Mouse (Mus musculus) lung, embryonic 16.5 days (tissue): Measurements from ENCODE around the gene Cpsf4. TPM values are rescaled to one million over a fixed set of nuclear protein-coding genes. Genes with fewer than 3 reads are reported as not detected.

Experiments
- ATAC-seq: fragments of 200-750 bp; cut with Nextera tagmentation; 2 replicates; pipeline ENCODE4 v1.8.0; 2017; ENCODE audit warnings: low read depth, mild to moderate bottlenecking, moderate library complexity
- H3K27ac ChIP-seq: fragments of 300-500 bp; sonication (generic); 2 replicates; pipeline ENCODE4 v1.5.1; 2014; ENCODE audit warnings: mild to moderate bottlenecking, control low read depth, low read length
- H3K27me3 ChIP-seq: fragments of 300-500 bp; sonication (generic); 2 replicates; pipeline ENCODE4 v1.6.1; 2014; ENCODE audit warnings: low read depth, low read length, mixed read lengths; ENCODE audit not compliant: control insufficient read depth, insufficient read depth
- H3K36me3 ChIP-seq: fragments of 300-500 bp; sonication (generic); 2 replicates; pipeline ENCODE4 v1.6.1; 2014; ENCODE audit warnings: low read length; ENCODE audit not compliant: control insufficient read depth, insufficient read depth
- H3K4me1 ChIP-seq: fragments of 300-500 bp; sonication (generic); replicated peaks from 2 replicates; pipeline ENCODE4 v1.6.1; 2014; ENCODE audit warnings: low read length, mixed read lengths; ENCODE audit not compliant: control insufficient read depth, insufficient read depth
- H3K4me2 ChIP-seq: fragments of 300-500 bp; sonication (generic); 2 replicates; pipeline ENCODE4 v1.6.1; 2014; ENCODE audit warnings: low read depth, low read length, control low read depth
- H3K4me3 ChIP-seq: fragments of 300-500 bp; sonication (generic); 2 replicates; pipeline ENCODE4 v1.5.1; 2014; ENCODE audit warnings: mild to moderate bottlenecking, low read length, control low read depth
- H3K9ac ChIP-seq: fragments of 300-500 bp; sonication (generic); 2 replicates; pipeline ENCODE4 v1.6.1; 2014; ENCODE audit warnings: low read length, control low read depth
- H3K9me3 ChIP-seq: fragments of 300-500 bp; sonication (generic); 2 replicates; pipeline ENCODE4 v1.6.1; 2016; ENCODE audit warnings: low read length; ENCODE audit not compliant: control insufficient read depth
- WGBS: fragments of 180-500 bp; shearing (Covaris S2); extraction: QIAGEN DNeasy Blood & Tissue Kit; methylation state at CpG from one replicate; pipeline ENCODE4 v1.1.7; 2014; 5-methylcytosine and 5-hydroxymethylcytosine counted together
- polyA plus RNA-seq: library from polyadenylated mRNA; unstranded; fragments of >200 nt; fragmentation: Nextera tagmentation; extraction: Ambion mirVana; gene quantifications from 2 replicates; pipeline ENCODE4 v1.2.1, GENCODE M21; 2015

Cpsf4 gene
- polyA plus RNA-seq, 1 experiment from 2014 or later = 50.4 TPM

- Histone ChIP-seq H3K4me2 (no peak overlapping the region), H3K36me3 (peaks cover 32% of the 10 kb centered on the region), H3K4me1 (no peaks in the 10 kb centered on the region), H3K9ac (no peak overlapping the region), H3K27ac (no peak overlapping the region), H3K9me3 (no peaks in the 10 kb centered on the region), H3K27me3 (no peaks in the 10 kb centered on the region), H3K4me3 (no peak overlapping the region)
- no peak for ATAC-seq
- WGBS = 96% methylated on average over 4 of the region's 4 CpGs
Observed at GRCm38 (mm10) chr5:145211340-145211739, 44.3 kb downstream of the Cpsf4 start.

GRCm38 (mm10) chr5:145212216-145212615 lies 45.2 kb downstream of the Cpsf4 start:
- Histone ChIP-seq H3K36me3 (peaks cover 32% of the 10 kb centered on the region), H3K4me2 (no peak overlapping the region), H3K4me1 (no peaks in the 10 kb centered on the region), H3K4me3 (no peak overlapping the region), H3K27ac (no peak overlapping the region), H3K27me3 (no peaks in the 10 kb centered on the region), H3K9me3 (no peaks in the 10 kb centered on the region), H3K9ac (no peak overlapping the region)
- ATAC-seq = no peak
- WGBS = 84% methylated on average over 4 of the region's 4 CpGs

GRCm38 (mm10) chr5:145213505-145213904 lies 46.5 kb downstream of the Cpsf4 start:
- Histone ChIP-seq H3K27ac (no peak overlapping the region), H3K36me3 (peaks cover 33% of the 10 kb centered on the region), H3K4me1 (no peaks in the 10 kb centered on the region), H3K9ac (no peak overlapping the region), H3K27me3 (no peaks in the 10 kb centered on the region), H3K4me2 (no peak overlapping the region), H3K9me3 (no peaks in the 10 kb centered on the region), H3K4me3 (no peak overlapping the region)
- ATAC-seq = no peak
- WGBS = 86% methylated on average over 3 of the region's 3 CpGs

GRCm38 (mm10) chr5:145214679-145215078 lies 47.7 kb downstream of the Cpsf4 start:
- Histone ChIP-seq H3K27me3 (no peaks in the 10 kb centered on the region), H3K27ac (no peak overlapping the region), H3K9ac (no peak overlapping the region), H3K4me1 (no peaks in the 10 kb centered on the region), H3K4me3 (no peak overlapping the region), H3K9me3 (no peaks in the 10 kb centered on the region), H3K36me3 (peaks cover 35% of the 10 kb centered on the region), H3K4me2 (no peak overlapping the region)
- no peak for ATAC-seq
- 60% methylated on average over 4 of the region's 4 CpGs for WGBS

DNA sequence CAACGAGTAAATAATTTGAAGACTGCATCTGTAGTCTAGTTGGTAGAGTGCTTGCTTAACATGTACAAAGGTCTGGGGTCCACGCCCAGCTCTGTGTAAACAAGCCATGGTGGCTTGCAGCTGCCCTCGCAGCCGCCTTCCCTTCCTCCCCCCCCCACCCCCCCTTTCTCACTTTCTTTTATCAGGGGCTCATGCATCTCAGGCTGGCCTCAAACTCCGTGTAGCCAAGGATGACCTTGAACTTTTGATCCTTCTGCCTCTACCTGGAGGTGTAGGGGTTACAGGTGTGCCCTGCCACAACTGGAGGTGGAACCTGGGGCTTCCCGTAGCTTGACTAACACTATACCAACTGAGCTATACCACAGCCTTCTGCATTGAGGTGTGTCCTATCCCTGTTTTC lies 50.7 kb downstream of the Cpsf4 start:
- Histone ChIP-seq H3K27me3 (no peaks in the 10 kb centered on the region), H3K4me2 (no peak overlapping the region), H3K27ac (no peak overlapping the region), H3K4me3 (no peak overlapping the region), H3K9ac (no peak overlapping the region), H3K36me3 (peaks cover 32% of the 10 kb centered on the region), H3K4me1 (no peaks in the 10 kb centered on the region), H3K9me3 (no peaks in the 10 kb centered on the region)
- 60% methylated on average over 6 of the region's 6 CpGs for WGBS
- ATAC-seq = no peak

DNA sequence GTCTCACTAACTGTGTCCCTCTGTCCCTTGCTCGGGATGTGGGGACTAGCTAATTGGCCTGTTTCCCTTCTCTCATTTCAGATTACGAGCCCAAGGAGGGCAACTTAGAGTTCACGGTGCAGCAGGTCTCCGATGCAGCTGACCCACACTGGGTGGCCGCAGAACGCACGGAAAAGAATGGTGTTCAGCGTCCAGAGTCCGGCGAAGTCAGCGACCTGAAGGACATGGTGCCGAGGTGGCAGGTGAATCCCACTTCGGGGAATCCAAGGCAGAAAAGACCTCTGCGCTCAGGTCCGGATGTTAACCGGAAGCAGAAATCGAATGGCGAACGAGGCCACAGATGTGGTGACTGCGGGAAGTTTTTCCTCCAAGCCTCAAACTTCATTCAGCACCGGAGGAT lies 51.2 kb downstream of the Cpsf4 start:
- Histone ChIP-seq H3K9me3 (no peaks in the 10 kb centered on the region), H3K4me2 (no peak overlapping the region), H3K27me3 (no peaks in the 10 kb centered on the region), H3K27ac (no peak overlapping the region), H3K4me1 (no peaks in the 10 kb centered on the region), H3K4me3 (no peak overlapping the region), H3K9ac (no peak overlapping the region), H3K36me3 (peaks cover 29% of the 10 kb centered on the region)
- 94% methylated on average over 21 of the region's 21 CpGs for WGBS
- no peak for ATAC-seq

DNA sequence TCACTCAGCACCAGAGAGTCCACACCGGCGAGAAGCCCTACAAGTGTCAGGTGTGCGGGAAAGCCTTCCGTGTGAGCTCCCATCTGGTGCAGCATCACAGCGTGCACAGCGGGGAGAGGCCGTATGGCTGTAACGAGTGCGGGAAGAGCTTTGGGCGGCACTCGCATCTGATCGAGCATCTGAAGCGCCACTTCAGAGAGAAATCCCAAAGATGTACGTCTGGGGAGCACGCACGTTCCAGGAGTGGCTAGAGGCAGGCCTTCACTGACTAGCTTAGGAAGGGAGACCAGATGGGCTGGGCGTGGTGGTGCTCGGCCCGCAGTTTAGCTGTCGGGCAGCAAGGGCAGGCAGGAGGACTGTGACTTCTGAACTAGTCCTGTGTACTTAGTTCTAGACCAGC lies 51.7 kb downstream of the Cpsf4 start:
- Histone ChIP-seq H3K27me3 (no peaks in the 10 kb centered on the region), H3K9me3 (no peaks in the 10 kb centered on the region), H3K4me3 (no peak overlapping the region), H3K36me3 (peaks cover 24% of the 10 kb centered on the region), H3K4me2 (no peak overlapping the region), H3K9ac (no peak overlapping the region), H3K4me1 (no peaks in the 10 kb centered on the region), H3K27ac (no peak overlapping the region)
- 95% methylated on average over 20 of the region's 20 CpGs for WGBS
- no peak for ATAC-seq

GRCm38 (mm10) chr5:145219981-145220380 lies 53.0 kb downstream of the Cpsf4 start:
- no peaks in the 10 kb centered on the region for H3K27me3 ChIP-seq
- no peaks in the 10 kb centered on the region for H3K9me3 ChIP-seq
- no peak overlapping the region for H3K4me2 ChIP-seq
- no peak overlapping the region for H3K27ac ChIP-seq
- H3K4me3 ChIP-seq = no peak overlapping the region
- H3K36me3 ChIP-seq = peaks cover 21% of the 10 kb centered on the region
- 94% methylated on average over 8 of the region's 8 CpGs for WGBS
- H3K9ac ChIP-seq = no peak overlapping the region
- no peaks in the 10 kb centered on the region for H3K4me1 ChIP-seq
- ATAC-seq = no peak

DNA sequence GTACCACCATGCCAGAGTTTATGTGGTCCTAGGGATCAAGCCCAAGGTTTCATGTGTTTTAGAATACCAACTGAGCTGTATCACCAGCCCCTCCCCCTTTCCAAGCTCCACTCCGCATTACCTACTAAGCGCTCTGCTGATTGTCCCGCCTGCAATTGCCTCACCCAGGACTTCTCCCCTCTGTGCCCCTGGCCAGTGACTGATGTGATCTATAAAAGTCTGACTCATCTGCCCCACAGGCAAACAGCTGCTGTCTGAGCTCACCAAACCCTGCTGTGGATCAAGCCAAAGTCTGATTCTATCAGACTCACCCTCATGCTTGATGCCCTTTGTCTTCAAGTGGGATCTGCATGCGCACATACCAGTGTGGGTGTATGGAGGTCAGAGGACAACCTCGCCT lies 55.8 kb downstream of the Cpsf4 start:
- H3K27me3 ChIP-seq = no peaks in the 10 kb centered on the region
- H3K9me3 ChIP-seq = no peaks in the 10 kb centered on the region
- no peaks in the 10 kb centered on the region for H3K4me1 ChIP-seq
- WGBS = 84% methylated on average over 5 of the region's 5 CpGs
- H3K27ac ChIP-seq = no peak overlapping the region
- no peak for ATAC-seq
- peaks cover 19% of the 10 kb centered on the region for H3K36me3 ChIP-seq
- H3K4me2 ChIP-seq = no peak overlapping the region
- H3K9ac ChIP-seq = no peak overlapping the region
- H3K4me3 ChIP-seq = no peak overlapping the region

DNA sequence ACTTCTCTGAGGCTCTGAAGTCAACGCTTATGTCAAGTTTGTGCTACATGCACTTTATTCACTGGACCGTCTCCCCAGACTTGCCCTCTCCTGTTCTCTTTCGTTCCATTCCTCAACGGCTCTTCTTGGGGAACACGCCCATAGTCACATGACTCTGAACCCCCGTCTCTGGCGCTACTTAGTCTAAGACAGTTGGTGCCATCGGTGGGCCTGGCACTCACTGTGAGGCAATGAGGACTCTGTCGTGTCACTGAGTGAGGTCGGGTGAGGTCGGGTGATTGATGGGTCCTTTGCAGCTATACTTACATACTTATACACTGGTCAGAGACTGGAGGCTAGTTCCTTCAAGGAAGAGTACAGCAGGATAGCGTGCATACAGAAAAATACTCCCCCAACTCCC lies 56.4 kb downstream of the Cpsf4 start:
- 74% methylated on average over 12 of the region's 12 CpGs for WGBS
- Histone ChIP-seq H3K27me3 (no peaks in the 10 kb centered on the region), H3K4me3 (no peak overlapping the region), H3K9ac (no peak overlapping the region), H3K36me3 (peaks cover 18% of the 10 kb centered on the region), H3K27ac (no peak overlapping the region), H3K9me3 (no peaks in the 10 kb centered on the region), H3K4me2 (no peak overlapping the region), H3K4me1 (no peaks in the 10 kb centered on the region)
- ATAC-seq = no peak
